Mouse (Mus musculus) brain, adult 2 months (tissue): ENCODE measurements around the gene Igfbp1.

Experiments used
- DNase-seq: peaks from one replicate; pipeline ENCODE4 v3.0.0; 2011; ENCODE audit warnings: low read depth, low spot score

Gene Igfbp1

DNA sequence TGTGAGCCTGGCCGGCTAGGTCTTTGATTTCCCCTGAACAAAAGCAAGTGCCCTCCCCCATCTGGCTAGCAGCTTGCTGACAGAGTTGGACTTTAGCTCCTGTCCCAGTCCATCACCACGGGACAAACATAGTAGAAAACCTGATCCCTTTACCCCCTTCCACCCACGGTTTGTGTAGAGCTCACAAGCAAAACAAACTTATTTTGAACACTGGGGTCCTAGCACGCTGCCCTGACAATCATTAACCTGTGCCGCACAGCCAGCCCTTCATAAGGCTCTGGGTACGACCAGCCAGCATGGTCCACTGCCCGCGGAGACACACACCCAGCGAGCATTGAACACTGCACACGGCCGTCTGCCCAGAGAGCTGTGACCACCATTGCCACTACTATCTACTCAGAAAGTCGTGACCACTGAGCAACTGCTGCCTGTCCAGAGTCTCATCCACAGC lies at the start of gene Igfbp1:
Gene Igfbp1 (plus strand): TSS at position 292 of the 451 bp plus-strand sequence.
- no peak for DNase-seq

DNA sequence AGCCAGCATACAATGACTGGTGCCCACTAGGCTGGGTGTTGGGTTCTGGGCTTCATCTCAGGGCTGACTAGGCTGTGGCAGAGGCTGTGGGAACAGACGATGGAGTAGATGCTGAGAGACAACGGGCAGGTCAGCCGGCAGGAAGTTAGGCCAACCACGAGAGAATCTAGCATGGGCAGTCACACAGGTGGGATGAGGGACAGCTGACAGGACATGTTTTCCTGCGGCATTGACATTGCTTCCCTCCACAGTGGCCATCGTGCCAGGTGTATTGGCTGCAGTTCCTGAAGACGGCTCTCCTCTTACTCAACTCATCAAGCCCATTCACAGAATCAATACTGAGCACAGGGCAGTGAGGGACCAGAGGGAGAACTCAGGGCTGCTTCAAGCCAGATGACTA lies 49.6 kb upstream of the Igfbp1 start:
- no peak for DNase-seq

DNA sequence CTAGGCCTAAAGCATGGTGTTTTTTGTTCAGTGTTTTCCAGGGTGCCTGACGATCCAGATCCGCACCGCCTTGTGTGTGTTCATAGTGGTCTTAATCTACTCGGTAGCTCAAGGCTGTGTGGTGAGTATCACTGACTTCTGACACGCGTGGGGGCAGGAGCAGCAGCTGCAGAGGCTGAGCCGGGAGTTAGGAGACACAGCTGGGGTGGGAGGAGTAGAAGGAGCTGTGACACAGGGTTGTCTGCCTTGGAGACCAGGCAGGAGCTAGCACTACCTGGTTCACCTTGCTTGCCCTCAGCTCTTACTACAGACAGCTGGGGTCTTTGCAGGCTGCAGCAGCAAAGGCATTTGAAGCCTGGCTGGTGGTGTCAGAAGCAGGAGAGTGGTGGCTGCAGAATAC lies 48.1 kb upstream of the Igfbp1 start:
- no peak for DNase-seq

DNA sequence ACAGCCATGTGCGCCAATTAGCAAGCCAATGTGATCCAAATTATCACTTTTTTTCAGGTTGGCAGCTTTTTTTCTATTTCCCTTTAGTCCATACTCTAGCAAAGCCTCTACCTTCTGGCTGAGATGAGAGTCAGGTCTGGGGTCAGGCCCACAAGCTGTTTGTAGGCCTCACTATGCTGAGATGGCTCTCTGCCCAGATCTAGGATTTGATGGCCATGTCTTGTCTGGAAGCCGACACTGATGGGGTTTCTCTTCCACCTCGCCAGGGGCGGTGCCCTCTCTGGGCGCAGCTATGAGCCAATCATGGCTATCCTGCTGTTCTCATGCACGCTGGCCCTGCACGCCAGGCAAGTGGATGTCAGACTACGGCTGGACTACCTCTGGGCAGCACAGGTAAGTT lies 47.1 kb upstream of the Igfbp1 start:
- DNase-seq, result peak; percentile 91

DNA sequence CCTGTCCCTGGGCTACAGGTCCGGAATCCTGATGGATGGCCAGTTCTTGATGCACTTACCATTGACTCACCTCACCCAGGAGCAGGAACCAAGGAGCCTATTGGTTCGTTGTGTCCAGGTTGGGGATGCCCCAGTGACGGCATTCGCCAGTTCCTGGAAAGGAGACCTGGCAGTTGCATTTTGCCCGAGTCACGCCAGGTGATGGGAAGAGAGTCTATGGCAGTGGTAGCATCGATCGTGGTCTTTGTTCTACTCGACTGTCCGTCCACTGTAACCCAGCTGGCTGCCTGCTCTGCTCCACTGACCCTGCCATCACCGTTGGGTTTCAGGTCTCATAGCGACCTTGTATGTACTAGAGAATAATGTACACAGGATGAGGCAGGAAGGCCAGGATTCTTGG lies 45.2 kb upstream of the Igfbp1 start:
- no peak for DNase-seq

DNA sequence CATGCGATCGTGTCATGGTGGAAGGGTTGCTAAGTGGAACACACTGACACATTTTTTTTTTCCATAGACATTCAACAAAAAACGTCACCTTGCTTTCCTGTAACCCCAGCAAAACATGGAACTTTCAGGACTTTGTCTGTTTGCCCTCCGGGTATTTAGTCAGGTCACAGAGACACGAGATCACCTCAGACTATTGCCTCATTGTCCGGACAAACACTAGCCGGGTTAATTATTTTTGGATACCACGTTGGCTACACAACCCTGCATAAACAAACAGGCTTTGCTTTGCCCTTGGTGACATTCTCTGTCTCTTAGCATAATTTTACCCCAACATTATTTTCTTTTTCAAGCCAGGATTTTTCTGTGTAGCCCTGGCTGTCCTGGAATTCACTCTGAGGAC lies 44.5 kb upstream of the Igfbp1 start:
- DNase-seq, result no peak

DNA sequence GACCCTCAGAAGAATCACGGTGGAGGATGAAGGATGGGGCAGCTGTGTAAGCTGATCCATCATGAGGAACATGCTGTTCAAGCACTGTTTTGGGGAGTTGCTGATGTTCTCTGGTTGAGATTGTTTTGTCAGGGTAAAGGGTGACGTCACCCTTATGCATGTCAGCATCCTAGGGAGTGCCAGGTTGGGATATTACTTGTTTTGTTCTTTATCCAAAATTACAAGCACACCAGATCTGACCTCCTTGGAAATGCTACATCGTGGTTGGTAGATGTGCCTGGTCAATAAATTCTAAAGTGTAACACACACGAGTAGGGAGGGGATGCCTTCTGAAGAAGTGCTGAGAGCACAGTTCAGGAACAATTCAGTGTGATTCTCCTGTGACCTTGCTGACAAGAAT lies 41.2 kb upstream of the Igfbp1 start:
- DNase-seq, result no peak

DNA sequence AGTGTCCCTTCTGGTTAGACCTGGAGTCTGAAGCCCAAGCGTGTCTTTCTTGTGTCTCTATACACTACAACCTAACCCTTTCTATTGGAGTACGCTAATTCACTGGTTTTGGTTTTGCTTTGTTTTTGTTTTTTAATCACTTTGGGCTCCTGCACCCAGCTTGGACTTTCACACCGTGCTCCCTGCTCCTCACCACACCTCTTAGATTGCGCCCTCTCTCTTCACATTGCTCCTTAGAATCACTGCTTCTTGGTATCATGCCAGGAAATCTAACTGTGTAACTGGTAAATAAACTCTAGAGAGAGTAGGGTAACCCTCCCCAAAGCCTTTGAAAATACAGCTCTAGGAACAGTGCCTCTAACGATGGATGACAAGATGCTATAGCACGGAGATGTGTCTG lies 39.4 kb upstream of the Igfbp1 start:
- DNase-seq, result no peak

DNA sequence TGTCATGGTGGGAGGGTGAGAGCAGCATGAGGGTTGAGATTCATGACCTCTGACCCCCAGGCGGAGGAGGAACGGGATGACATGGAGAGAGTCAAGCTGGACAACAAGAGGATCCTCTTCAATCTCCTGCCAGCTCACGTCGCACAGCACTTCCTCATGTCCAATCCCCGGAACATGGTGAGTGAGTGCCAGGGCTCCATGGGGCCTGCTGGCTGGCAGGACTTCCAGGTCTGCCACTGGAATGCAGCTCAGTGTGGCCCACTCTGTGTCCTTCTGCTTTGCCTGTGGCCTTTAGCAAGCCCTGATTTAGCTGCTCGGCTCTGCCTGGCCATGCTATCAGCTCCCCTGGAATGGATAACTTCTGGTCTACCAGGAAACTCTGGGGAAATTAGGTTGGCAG lies 37.4 kb upstream of the Igfbp1 start:
- DNase-seq, result peak; percentile 76

DNA sequence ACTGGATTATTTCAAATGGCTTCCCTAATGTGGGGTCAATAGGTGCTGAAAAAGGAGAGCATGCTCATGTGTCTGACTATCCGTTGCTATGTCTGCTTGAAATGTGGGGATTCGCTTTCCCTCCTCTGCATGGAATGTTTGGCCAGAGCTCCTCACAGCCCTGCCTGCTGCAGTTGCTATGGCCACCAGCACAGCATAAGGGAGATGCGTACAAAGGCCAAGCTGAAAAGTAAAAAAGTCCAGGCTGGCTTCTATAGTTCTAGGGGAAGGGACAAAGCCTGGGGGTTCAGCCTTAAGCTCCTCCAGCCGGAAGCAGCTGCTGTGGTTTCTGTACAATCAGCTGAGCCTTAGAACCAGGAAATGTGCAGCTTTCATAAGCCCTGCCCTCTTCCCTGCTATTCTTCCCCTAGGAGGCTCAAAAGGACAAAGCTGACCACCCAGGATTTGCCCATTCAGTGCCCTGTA lies 36.9 kb upstream of the Igfbp1 start:
- DNase-seq, result peak; percentile 53

DNA sequence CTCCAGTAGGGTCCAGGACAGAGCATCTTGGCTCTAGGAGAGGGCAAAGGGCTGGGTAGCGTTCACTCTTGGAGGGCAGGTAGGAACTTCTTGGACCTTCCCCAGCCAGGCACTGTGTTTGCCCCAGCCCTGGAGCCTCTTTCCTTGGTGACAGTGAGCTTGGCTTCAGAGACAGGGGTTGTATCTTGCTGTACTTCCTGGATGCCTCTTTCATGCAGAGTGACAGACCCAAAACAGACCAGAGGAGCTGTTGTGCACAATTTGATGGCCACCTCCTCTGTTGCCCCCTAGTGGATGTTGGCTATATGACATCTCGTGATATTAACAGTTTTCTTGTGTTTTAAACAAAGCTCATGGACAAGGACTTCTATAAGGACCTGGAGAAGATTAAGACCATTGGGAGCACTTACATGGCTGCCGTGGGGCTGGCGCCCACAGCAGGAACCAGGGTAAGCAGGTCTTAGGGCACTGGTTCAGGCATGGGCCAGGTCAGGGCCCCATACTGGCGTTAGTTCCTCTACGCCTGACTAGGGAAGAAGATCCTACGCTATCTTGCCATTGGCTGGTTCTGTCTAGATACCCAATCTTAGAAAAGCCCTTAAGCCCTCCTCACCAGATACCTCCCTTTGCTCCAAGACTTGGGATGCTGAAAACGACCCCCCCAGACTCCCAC lies 35.9 kb upstream of the Igfbp1 start:
- DNase-seq, result peak; percentile 75

DNA sequence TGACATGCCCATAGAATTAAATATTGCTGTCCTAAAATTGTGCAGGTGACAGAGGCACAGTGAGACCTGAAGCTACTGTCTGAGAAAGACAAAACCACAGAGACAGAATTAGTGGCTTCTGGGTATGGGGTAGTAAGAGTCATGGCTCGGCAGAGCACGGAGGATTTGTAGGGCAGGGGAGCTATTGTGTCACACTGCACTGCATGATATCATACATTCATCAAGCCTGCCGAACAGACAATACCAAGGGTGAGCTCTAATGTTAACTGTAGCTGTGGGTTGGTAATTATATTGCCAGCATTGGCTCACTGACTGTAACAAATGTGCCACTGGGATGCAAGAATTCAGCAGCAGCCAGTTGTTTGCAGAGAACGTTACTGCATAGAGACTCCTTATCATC lies 33.2 kb upstream of the Igfbp1 start:
- no peak for DNase-seq

DNA sequence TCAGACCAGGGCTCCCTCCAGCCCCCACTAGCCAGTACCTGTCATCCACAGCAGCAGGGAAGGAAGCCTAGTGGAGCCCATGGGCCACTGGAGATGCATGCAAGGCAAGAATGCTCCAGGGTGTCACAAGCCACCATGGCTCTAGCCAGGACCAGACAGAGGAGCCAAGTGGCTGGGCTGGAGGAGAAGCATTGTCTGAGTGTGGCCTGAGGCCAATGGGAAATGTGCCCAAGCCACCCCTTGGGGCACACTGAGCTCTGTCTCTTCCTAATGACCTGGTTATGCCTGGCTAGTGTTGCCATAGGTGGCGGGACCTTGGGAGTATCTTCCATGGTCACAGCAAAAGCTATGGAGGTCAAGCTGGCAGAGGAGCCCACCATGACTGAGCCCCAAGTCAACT lies 27.9 kb upstream of the Igfbp1 start:
- peak; percentile 40 for DNase-seq

DNA sequence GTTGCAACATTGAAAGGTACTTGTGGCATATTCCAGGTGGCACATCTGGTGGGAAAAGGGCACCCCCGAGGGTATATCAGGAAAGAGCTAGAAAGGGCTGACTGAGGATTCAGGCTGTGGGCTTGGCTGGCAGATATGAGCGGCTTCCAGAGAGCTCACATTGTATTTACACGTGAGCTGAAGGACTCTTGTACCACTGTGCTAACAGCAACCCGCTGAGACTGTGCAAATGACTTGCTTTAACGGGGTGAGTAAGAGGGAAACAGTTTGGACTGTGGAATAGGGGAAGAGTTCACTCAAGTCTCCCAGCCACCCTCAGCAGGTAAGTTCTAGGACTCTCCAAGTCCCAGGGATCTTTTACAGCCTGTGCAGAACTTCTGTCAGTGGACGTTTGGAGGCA lies 23.9 kb upstream of the Igfbp1 start:
- no peak for DNase-seq

DNA sequence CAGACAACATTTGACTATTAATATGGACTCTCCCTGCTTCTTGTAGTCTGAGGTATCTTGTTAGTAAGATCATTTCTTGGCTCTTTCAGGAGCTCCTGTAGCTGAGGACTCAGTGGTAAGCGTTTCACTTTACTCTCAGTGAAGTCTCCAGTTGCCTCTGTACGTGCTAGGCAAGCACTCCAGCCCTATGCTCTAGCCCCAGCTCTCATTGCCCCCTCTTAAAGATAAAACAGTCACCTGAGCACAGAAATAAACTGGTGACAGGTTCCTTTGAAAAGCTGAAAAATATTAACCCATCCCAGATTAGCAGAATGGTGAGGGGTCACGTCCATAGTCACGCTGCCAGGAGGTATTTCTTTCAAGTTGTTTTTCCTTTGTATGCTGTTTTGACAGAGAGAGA lies 18.9 kb upstream of the Igfbp1 start:
- DNase-seq, result no peak

DNA sequence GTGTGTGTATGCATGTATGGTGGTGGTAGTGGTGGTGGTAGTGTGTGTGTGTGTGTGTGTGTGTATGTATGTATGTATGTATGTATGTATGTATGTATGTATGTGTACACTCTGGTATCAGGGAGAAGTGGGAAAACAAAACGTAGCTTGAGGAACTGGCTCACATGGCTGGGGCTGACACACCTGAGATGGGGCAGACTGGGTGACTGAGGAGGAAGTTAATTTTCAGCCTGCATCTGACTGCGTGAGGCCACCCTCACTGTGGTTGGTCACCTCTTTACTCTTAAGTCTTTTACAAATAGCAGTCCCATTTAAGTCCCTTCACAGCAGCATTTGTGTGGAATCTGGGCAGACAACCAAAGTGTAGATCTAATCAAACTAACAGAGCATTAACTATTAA lies 18.3 kb upstream of the Igfbp1 start:
- no peak for DNase-seq

DNA sequence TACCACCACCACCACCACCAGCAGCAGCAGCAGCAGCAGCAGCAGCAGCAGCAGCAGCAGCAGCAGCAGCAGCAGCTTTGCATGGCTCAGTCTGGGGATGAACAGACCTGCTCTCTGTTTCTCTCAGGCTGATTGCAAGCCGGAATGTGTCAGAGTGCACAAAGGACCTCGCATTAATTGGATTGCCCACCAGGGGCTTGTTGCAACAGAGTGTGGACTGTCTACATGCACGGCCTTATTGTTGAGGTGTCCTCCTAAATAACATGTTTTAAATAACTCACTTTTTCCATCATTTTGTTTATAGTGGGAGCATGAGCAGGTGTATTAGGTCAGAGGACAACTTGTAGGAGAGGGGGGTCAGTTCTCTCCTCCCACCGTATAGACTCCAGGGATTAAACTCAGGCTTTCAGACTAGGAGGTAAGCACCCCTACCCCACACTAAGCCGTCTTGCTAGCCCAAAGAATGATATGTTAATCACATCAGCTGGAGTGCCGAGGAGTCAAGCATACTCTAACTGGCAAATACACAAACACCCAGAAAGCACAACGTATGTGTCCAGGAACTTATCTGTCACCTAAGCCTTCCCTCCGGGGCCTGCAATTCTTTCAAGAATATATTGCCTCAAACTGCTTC lies 15.1 kb upstream of the Igfbp1 start:
- DNase-seq, result no peak

DNA sequence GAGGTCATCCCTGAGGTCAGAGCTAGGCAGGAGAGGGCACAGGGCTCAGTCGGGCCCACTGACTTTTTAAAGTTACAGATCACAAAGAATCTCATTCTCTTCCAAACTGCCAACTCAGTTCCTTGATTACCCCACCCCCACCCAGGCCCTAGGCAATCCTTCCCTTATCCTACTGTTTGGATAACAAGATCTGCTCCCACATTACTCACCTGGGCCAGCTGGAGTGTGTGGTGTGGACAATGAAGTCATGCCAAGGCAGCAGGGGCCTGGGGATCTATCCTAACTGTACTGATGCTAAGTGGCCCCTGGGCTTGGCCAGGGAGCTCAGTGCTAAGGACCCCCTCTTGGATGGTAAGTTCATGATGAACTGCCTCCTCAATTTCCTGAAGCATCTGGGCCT lies 13.2 kb upstream of the Igfbp1 start:
- no peak for DNase-seq

DNA sequence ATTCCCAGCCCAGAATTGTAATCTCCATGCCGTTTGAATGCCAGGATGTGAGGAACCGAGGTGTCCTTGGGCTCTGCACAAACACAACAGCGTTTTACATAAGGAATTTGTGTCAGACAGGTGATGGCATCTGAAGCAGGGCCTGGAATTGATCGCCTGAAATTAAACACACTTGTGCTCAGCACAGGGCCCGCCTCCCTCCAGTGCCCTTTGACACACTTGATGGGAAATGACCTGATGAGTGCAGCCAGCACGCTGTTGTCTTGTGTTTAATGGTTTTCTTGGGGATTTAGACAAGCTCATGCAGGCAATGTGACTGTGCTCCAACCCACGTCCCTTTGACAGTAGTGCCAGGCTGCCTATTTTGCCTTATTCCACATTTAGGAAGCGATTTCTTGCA lies 10.1 kb upstream of the Igfbp1 start:
- DNase-seq, result no peak

DNA sequence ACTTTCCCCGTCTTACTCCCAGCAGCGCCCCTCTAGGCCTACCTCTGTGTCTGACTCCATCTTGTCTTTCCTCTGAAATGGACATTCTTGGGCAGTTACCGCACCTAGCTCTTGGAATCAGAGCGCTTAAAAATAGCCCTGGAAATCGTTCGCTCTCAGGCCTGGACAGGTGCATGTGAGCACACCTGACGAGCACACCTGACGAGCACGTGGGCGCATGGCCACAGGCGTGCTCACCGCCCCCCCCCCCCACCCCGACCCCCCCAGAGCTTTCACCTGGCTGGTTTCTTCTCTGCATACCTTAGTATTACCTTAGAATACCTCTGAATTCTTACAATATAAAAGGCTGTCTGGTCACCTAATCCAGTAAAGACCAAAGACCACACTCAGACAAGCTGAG lies 9.1 kb upstream of the Igfbp1 start, which contains the start of gene Gm11985:
Gene Gm11985 (minus strand): TSS at position 101 of the 400 bp plus-strand sequence.
- no peak for DNase-seq

DNA sequence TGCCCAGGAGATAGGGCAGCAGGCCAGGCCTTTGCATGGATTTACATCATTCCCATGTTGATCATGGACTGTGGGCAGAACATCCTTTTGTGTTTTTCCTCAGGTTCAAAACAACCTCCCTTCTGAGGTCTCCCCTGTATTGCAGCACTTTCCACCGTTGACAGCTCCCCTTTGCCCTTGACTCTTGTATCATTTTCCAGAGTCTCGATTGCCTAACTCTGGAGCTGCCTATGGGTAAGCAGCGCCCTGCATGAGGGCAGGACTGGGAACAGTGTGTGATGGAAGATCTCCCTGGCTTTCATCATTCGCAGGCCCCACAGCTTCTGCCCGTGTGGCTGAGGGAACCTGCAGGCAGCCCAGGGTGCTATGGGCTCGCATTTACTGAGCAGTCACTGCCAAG lies 4.9 kb upstream of the Igfbp1 start:
- DNase-seq, result no peak

DNA sequence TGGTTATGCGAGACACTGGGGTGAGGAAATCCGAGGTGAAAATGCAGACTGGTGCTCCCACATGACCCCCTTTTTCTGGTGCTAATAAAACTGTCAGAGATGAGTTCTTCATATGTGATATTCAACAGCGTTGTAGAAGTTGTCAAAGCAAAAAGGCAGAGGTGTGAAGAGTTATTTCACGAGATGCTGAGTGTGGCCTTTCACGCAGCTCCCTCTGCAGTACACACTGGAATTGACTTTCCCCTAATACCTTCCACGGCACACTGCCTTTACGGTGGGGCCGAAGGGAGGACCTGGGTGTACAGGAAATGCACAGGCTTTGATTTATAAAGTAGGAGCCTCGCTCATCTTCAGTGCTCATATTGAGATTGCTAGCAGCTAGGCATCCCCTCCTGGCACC lies 4.4 kb upstream of the Igfbp1 start:
- DNase-seq, result no peak
